Mouse (Mus musculus): ENCODE results near the gene Hmg20b. TPM values are rescaled to one million over a fixed set of nuclear protein-coding genes. Genes with fewer than 3 reads are reported as not detected.
A peak's percentile ranks its signal among the peaks of the same experiment; 100 is the strongest.

Gene Hmg20b
- polyA plus RNA-seq, 1 experiment from 2014 or later, result 46.5 TPM

DNA sequence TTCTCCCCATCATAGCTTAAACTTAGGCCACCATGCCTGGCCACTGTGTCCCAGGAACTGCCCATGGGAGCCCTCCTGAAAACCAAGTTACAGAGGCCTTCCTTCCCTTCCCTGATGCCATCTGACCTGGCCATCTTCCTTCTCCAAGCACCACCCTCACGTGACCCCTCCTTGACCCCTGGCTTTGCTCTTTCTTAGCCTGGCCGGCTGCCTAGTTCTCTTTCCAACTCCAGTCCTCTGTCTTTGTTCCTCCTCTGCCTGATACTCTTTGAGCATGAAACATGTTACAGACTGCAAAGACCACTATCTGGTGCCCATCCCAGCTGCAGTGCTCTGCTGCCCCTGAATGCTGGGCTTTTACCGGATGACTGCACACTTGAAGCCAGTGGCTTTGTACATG, 39.1 kb upstream of the Hmg20b start:
- Histone ChIP-seq H3K27ac (replicated peaks) (no peak overlapping the region; the same call in 1 of the 2 replicates), H3K4me3 (no peak overlapping the region), H3K4me2 (no peak overlapping the region), H3K4me1 (replicated peaks) (peaks cover 37% of the 10 kb centered on the region), H3K9ac (peak overlapping the region; percentile 49), H3K9me3 (no peaks in the 10 kb centered on the region), H3K36me3 (peaks cover 41% of the 10 kb centered on the region), H3K27me3 (no peaks in the 10 kb centered on the region)
- WGBS, result 45% methylated on average over 3 of the region's 3 CpGs
- no peak for ATAC-seq (ENCODE audit: low read depth)

DNA sequence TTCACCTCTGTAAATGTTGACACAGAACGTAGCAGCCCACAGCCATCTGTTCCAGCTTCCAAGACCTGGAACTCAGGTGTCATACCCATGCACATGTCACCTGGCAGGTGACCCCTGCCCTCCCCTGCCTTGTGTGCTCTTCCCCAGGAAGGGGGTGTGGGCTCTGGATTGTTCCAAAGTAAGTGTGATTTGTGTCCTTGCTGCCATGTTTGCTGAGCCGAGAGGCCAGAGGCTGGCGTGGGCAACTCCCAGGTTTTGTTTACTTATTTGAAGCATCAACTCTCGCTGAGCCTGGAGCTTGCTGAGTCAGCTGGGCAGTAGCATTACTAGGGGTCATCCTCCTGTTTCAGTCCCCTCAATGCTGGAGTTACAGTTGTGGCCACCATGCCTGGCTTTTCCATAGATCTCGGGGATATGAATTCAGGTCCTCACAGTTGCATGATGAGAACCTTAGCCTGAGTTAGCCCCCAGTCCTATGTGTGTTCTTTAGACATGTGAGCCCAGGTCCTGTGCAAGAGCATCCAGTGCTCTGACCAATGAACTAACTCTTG, 38.3 kb upstream of the Hmg20b start, which contains the start of gene Gm48552:
TSS of gene Gm48552 (plus strand) at position 501 of the 551 bp plus-strand sequence.
- Histone ChIP-seq H3K9ac (peak within 1 kb of the TSS; percentile 49), H3K27ac (replicated peaks) (no peak within 1 kb of the TSS; the same call in 1 of the 2 replicates), H3K4me2 (no peak within 1 kb of the TSS), H3K4me3 (no peak within 1 kb of the TSS), H3K36me3 (peaks cover 41% of the 10 kb centered on the region), H3K9me3 (no peaks in the 10 kb centered on the region), H3K27me3 (no peaks in the 10 kb centered on the region), H3K4me1 (replicated peaks) (peaks cover 31% of the 10 kb centered on the region)
- WGBS, result 87% methylated on average over 5 of the region's 5 CpGs
- ATAC-seq (ENCODE audit: low read depth), result no peak

DNA sequence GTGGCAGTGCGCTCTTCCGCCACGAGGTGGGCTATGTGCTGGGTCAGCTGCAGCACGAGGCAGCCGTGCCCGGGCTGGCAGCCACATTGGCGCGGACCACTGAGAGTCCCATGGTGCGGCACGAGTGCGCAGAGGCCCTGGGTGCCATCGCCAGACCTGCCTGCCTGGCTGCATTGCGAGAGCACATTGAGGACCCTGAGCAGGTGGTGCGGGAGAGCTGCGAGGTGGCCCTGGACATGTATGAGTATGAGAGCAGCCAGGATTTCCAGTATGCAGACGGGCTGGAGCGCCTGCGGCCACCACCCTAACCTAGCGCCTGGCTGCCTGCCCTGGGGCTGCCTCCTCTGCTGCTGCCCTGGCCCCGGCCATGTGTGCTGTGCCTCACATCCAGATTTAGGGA, 37.4 kb upstream of the Hmg20b start:
- H3K36me3 ChIP-seq, result peaks cover 41% of the 10 kb centered on the region
- WGBS, result 95% methylated on average over 20 of the region's 20 CpGs

DNA sequence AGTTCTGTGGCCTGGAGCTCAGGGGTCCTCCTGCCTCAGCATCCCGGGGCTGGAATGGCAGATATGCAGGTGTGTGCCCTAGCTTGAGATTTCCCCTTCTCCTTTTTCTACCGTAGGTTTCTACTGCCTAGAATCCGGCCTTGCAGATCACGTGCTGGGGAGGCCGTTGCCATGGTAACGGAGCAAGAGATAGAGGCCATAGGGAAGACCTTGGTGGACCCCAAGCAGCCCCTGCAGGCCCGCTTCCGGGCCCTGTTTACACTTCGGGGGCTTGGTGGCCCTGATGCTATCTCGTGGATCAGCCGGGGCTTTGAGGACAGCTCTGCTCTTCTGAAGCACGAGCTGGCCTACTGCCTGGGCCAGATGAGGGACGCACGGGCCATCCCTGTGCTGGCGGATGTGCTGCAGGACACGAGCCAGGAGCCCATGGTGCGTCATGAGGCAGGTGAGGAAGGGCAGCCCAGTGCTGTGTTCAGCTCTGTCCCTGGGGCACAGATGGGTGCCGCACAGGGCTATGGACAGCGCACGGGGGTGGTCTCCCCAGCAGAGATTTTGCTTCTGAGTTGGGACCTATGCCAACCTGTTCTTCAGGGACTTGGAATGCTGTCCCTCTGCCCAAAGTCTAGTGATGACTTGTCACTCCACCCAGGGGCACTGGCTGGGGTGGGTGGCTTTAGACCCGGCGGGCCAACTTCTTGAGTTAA, 35.5 kb upstream of the Hmg20b start:
- 82% methylated on average over 22 of the region's 22 CpGs for WGBS
- Histone ChIP-seq H3K4me2 (peak overlapping the region; percentile 91), H3K27ac (replicated peaks) (no peak overlapping the region), H3K36me3 (peaks cover 36% of the 10 kb centered on the region), H3K9me3 (no peaks in the 10 kb centered on the region), H3K4me1 (replicated peaks) (peaks cover 21% of the 10 kb centered on the region), H3K9ac (peak overlapping the region; percentile 83; the same call in 1 of the 2 replicates), H3K4me3 (peak overlapping the region; percentile 85; the same call in 1 of the 2 replicates), H3K27me3 (no peaks in the 10 kb centered on the region)
- no peak for ATAC-seq (ENCODE audit: low read depth)

More for the DNA sequence above, 37.4 kb upstream of the Hmg20b start:
- Histone ChIP-seq H3K4me3 (no peak overlapping the region), H3K4me1 (replicated peaks) (peaks cover 22% of the 10 kb centered on the region), H3K9ac (no peak overlapping the region), H3K9me3 (no peaks in the 10 kb centered on the region), H3K4me2 (no peak overlapping the region), H3K27ac (replicated peaks) (no peak overlapping the region), H3K27me3 (no peaks in the 10 kb centered on the region)
- ATAC-seq (ENCODE audit: low read depth), result no peak

DNA sequence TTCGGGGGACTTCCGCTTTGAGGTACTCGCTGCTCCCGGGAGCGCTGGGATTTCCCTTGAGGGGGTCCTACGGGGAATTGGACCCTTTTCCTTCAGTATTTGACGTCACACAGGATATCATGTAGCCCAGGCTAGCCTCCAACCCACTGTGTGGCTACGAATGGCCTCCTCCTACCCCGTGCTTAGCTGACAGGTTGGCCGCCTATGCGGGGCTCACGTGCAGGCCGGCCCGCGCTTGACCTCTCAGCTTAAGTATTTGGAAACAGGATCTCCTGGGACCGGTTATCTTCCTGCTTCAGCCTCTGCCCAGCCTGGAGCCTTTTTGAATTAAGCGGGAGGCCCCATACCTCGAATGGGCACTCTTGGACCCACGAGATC, 34.3 kb upstream of the Hmg20b start:
- Histone ChIP-seq H3K36me3 (peaks cover 33% of the 10 kb centered on the region), H3K27me3 (no peaks in the 10 kb centered on the region), H3K4me3 (peak overlapping the region; percentile 85), H3K27ac (replicated peaks) (peak overlapping the region; percentile 87), H3K4me1 (replicated peaks) (peaks cover 18% of the 10 kb centered on the region), H3K9ac (peak overlapping the region; percentile 83), H3K4me2 (peak overlapping the region; percentile 91), H3K9me3 (no peaks in the 10 kb centered on the region)
- under 1% methylated on average over 19 of the region's 19 CpGs for WGBS
- peak; percentile 24 for ATAC-seq (ENCODE audit: low read depth)

DNA sequence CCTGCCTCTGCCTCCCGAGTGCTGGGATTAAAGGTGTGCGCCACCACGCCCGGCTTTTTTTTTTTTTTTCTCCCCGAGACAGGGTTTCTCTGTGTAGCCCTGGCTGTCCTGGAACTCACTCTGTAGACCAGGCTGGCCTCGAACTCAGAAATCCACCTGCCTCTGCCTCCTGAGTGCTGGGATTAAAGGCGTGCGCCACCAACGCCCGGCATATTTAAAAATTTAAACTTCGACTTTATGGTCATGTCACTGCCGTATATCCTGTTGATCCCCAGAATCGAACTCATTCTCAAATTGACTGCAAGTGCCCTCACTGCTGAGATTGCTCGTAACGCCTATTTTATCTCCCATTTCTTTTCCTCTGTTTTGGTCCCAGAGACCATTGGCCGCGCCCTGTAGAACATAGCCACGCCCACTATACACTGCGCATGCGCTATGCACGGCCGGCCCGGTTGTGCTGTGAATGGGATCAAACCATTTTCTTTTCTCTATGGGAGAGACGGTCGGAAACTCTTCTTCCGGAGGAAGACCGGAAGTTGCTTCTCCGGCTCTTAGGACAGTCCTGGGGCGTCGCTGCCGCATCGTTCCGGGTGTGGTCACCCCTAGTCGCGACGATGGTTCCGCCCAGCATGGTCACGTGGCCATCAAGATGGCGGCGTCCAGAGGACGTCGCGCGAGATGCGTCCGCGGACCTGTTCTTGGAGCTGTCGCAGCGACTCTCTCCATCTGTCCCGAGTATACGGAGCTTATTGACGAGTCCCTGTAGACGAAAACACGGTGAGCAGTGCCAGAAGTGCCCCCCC, 33.7 kb upstream of the Hmg20b start, which contains the start of the genes Dohh and Gm48551:
TSS of gene Dohh (plus strand) at position 627 of the 803 bp plus-strand sequence.
TSS of gene Gm48551 (plus strand) at position 665 of the 803 bp plus-strand sequence.
- Histone ChIP-seq H3K27ac (replicated peaks) (peak within 1 kb of the TSS; percentile 87), H3K9me3 (no peaks in the 10 kb centered on the region), H3K4me3 (peak within 1 kb of the TSS; percentile 85), H3K36me3 (peaks cover 33% of the 10 kb centered on the region), H3K4me1 (replicated peaks) (peaks cover 18% of the 10 kb centered on the region), H3K27me3 (no peaks in the 10 kb centered on the region), H3K4me2 (peak within 1 kb of the TSS; percentile 91), H3K9ac (peak within 1 kb of the TSS; percentile 83)
- 10% methylated on average over 54 of the region's 54 CpGs for WGBS
- peak; percentile 95 for ATAC-seq (ENCODE audit: low read depth)

DNA sequence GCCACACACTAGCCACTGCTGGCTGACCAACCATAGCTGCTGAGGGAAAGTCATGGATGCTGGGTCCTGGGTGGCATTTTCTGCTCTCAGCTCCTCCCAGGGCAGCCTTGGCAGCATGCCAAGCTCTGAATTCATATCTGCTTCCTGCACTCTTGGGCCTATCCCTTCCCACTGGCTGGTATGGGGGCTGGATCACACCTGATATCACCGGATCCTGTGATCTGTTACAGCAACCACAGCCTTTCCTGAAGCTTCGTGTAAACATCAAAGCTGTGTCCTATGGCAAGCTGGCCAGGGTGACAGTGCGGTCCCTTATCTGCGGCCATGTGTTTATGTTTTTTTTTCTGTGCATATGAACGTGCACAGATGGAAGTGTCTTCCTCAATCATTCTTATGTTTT, 31.8 kb upstream of the Hmg20b start:
- Histone ChIP-seq H3K4me2 (no peak overlapping the region), H3K4me1 (replicated peaks) (peaks cover 27% of the 10 kb centered on the region), H3K27me3 (no peaks in the 10 kb centered on the region), H3K27ac (replicated peaks) (peak overlapping the region; percentile 28; the same call in 1 of the 2 replicates), H3K36me3 (peaks cover 14% of the 10 kb centered on the region), H3K4me3 (no peak overlapping the region), H3K9ac (0 out of 2 replicates have a peak overlapping the region, but pooled peaks have one; percentile 32), H3K9me3 (no peaks in the 10 kb centered on the region)
- ATAC-seq (ENCODE audit: low read depth), result no peak
- 87% methylated on average over 5 of the region's 5 CpGs for WGBS

DNA sequence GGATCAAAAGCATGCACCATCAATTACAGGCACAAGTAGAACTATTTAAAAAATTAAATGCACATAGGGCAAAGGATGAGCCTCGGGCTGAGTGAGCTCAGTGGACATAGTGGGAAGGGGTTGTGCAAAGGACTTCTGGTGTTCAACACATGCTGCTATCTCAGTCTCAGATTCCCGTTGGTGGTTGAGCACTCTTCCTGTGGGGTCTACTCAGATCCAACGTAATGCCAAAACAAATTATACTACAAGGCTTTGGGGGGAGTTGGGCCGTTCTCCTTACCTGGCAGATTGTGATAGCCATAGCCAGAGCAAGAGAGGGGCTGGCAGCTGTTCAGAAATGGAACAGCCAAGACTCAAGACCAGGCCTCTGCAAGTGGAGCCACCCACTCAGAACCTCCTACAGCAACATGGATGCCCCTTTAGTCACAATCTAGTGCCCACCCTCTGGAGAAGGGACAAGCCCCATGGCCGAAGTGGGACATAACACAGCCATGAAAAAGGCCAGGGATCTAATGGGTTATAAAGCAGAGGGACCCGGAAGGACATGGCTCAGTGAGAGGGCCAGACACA, 29.6 kb upstream of the Hmg20b start:
- Histone ChIP-seq H3K9ac (no peak overlapping the region), H3K4me2 (no peak overlapping the region), H3K36me3 (peaks cover 7% of the 10 kb centered on the region; the same call in 1 of the 2 replicates), H3K27ac (replicated peaks) (no peak overlapping the region), H3K9me3 (no peaks in the 10 kb centered on the region), H3K27me3 (no peaks in the 10 kb centered on the region), H3K4me1 (replicated peaks) (peaks cover 31% of the 10 kb centered on the region), H3K4me3 (no peak overlapping the region)
- 90% methylated on average over 6 of the region's 6 CpGs for WGBS
- ATAC-seq (ENCODE audit: low read depth), result no peak

DNA sequence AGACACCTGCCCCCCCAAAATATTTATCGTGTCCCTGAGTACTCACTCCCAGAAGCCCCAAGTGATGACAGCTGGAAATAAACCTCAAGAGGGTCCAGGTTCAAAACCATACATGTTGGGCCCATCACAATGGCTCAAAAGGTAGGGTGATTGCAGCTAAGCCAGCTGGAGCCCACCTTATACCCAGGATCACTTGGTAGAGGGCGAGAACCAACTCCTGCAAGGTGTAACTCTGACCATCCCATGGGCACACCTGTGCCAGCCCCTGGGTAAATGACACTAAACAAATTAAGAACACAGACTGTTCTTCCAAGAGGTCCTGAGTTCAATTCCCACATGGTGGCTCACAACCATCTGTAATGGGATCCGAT, 28.9 kb upstream of the Hmg20b start:
- Histone ChIP-seq H3K9ac (peak overlapping the region; percentile 57), H3K4me2 (peak overlapping the region; percentile 59), H3K4me3 (peak overlapping the region; percentile 71), H3K4me1 (replicated peaks) (peaks cover 29% of the 10 kb centered on the region), H3K27me3 (no peaks in the 10 kb centered on the region), H3K9me3 (no peaks in the 10 kb centered on the region), H3K36me3 (peaks cover 10% of the 10 kb centered on the region), H3K27ac (replicated peaks) (peak overlapping the region; percentile 66)
- peak; percentile 1 for ATAC-seq (ENCODE audit: low read depth)
- WGBS, result 59% methylated on average over 3 of the region's 3 CpGs

DNA sequence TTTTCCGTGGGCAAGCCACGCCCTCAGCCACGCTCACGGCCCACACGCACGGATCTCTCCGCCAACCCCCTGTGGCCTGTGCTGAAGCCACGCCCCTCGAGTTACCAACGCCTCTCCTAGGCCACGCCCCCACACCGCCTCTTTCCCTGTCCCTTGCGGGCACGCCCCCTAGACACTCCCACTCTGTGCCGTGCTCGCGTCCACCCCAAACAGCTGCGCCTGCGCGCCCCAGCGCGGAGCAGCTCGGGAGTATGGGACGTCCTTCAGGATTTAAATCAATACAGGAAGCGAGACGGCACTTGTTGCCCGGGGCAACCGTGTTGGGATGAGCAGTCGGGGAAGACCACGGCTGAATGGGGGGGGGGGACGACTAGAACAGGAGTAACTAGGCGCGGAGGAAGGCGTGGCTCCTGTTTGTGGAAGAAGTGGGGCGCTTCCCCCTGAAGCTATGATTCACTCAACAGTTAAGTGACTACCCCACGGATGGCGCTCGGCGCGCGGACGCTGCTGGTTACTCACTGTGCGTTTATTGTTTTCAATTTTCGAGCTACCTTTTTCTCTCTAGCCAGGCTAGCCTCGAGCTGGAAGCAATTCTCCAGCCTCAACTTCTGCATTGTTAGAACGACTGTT, 28.4 kb upstream of the Hmg20b start:
- Histone ChIP-seq H3K36me3 (peaks cover 15% of the 10 kb centered on the region), H3K9me3 (no peaks in the 10 kb centered on the region), H3K27me3 (no peaks in the 10 kb centered on the region), H3K4me3 (peak overlapping the region; percentile 71), H3K27ac (replicated peaks) (peak overlapping the region; percentile 79), H3K4me2 (peak overlapping the region; percentile 59), H3K9ac (peak overlapping the region; percentile 57), H3K4me1 (replicated peaks) (peaks cover 33% of the 10 kb centered on the region)
- ATAC-seq (ENCODE audit: low read depth), result peak; percentile 96
- WGBS, result under 1% methylated on average over 46 of the region's 46 CpGs

DNA sequence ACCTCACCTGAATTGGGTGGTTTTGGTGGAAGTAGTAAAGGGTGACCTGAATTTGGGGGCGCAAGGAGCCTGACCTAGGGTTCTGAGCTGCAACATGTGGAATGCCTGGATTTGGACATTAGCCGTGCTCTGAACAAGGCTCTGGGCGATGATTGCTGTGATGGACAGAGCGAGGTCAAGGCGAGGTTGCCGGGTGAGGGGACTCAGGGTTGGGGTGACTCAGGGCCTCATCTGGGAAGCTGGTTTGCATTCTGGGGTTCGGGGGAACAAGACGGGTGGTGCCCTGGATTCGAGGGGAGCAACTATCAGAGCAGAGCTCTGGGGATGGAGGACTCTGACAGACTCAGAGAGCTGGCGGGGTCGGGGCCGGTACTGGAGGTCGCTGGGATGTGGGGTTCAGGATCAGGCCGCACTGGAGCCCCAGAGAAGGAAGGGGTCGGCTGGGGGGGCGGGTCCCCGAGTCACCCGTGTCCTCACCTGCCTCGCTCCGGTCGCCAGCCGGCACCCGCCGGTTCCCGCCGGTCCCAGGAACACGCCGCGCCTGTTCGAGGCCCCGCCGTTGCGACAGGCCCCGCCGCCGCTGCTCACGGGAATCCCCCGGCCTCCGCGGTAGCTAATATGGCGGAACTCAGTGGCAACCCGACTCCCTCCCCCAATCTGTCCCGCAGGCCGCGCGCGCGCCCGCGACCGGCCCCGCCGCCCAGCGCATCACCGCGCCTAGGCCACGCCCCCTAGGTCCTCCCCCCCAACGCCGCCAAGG, 27.7 kb upstream of the Hmg20b start, which contains the start of gene Fzr1:
TSS of gene Fzr1 (minus strand) at position 724 of the 760 bp plus-strand sequence.
- peaks cover 38% of the 10 kb centered on the region for H3K4me1 ChIP-seq (replicated peaks)
- peaks cover 22% of the 10 kb centered on the region for H3K36me3 ChIP-seq
- no peaks in the 10 kb centered on the region for H3K27me3 ChIP-seq
- ATAC-seq (ENCODE audit: low read depth), result peak; percentile 69
- peak within 1 kb of the TSS; percentile 71 for H3K4me3 ChIP-seq
- H3K9ac ChIP-seq, result peak within 1 kb of the TSS; percentile 86
- peak within 1 kb of the TSS; percentile 79 for H3K27ac ChIP-seq (replicated peaks)
- peak within 1 kb of the TSS; percentile 86 for H3K4me2 ChIP-seq
- WGBS, result under 1% methylated on average over 56 of the region's 59 CpGs
- no peaks in the 10 kb centered on the region for H3K9me3 ChIP-seq

Data from neural tube, embryonic 13.5 days (tissue).